Mouse (Mus musculus) central nervous system, embryonic 14 days (tissue): Measurements from ENCODE around the gene Gm28576. TPM values are rescaled to one million over a fixed set of nuclear protein-coding genes. Genes with fewer than 3 reads are reported as not detected.

Experiments used
- polyA plus RNA-seq: library from polyadenylated mRNA; depleted of rRNA; stranded (reverse); fragments of >200 nt; gene quantifications from 2 replicates; pipeline ENCODE4 v1.2.3, GENCODE M21; 2012; rRNA removed

Gene Gm28576
- polyA plus RNA-seq = not detected in 2 replicates

DNA sequence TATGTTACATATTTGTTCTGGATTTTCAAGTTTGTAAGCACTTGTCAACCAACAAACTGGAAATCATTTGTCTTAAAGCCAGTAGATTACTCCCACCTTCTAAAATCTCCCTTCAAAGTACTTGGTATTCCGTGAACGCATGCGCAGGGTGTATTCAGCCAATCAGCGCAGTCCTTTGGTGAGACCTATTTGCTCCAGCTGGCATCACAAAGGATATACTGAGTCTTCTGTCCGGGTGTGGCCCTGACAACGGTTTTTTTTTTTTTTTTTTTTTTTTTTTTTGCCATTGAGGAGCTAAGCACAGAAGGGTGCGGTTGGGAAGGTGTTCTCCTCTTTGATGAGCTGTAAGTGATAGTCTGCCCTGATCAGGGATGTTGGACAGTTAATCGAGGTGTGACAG is at the start of gene Gm28576:
Gene Gm28576 (plus strand): TSS at position 301 of the 400 bp plus-strand sequence.

Other genes starting within 250 kb of the Gm28576 start
- 0.01 TPM in 1 of 2 replicates, not detected in the other for gene Gm20826, start 84.5 kb upstream of the Gm28576 start, polyA plus RNA-seq